Mouse (Mus musculus) spleen, adult 2 months (tissue): ENCODE measurements around the gene Aco2.

ENCODE experiments used
- CTCF ChIP-seq: fragments of 200-500 bp; IDR thresholded peaks from 2 replicates; pipeline ENCODE4 v1.5.1; 2011; ENCODE audit warnings: mild to moderate bottlenecking, inconsistent platforms; ENCODE audit not compliant: insufficient read depth, insufficient read length, insufficient replicate concordance; ENCODE audit errors: extremely low read depth
- POLR2A ChIP-seq: fragments of 200-500 bp; IDR thresholded peaks from 2 replicates; pipeline ENCODE4 v1.6.1; 2011; ENCODE audit warnings: low read depth, low read length, inconsistent platforms

DNA sequence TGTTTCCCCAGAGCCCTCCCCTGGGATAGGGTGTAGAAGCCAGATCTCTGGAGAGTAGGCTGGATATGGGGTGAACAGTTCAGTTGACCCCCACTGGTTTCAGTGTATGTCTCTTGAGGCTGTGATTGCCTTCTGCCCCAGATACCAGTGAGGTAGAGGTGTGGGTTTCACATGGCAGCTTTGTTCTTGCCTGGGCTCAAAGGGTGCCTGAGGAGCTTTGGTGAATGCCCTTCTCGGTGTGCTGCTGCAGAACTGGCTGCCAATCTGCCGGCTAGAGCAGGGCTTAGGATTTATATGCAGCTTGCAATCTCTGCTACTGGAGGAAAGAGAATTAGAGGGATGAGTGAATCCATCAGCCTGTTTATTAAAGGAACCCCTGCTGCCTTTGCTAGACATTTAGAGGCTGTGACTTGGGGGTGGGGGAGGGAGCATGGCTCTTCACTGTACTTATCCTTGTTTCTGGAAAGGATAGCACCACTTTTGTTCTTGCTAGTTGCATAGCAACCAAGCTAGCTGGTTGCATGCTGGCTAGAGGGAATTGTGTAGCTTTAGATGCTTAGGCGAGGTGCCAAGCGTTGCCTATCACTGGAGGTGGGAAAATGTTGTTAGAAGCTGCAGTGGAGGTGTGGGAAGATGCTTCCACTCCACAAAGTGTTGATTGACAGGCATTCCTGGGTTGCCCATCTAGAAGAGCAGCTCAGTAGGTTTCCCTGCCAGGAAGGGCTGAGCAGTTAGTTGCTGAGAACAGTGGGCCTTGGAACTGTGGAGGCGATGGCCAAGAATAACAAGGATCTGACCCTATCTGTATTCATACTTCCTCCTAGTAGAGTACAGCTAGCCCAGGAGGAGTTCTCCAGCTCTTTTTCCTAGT is 7.7 kb downstream of the Aco2 start:
- no peak for TF ChIP-seq POLR2A
- no peak for TF ChIP-seq CTCF
